Mouse (Mus musculus) forebrain, postnatal 0 days (tissue): ENCODE results near the gene Snai1. TPM values are rescaled to one million over a fixed set of nuclear protein-coding genes. Genes with fewer than 3 reads are reported as not detected.

Source experiments
- ATAC-seq: fragments of 200-750 bp; cut with Nextera tagmentation; 2 replicates; pipeline ENCODE4 v1.8.0; 2017; ENCODE audit warnings: mild to moderate bottlenecking, moderate library complexity
- DNase-seq: peaks from one replicate; pipeline ENCODE4 v3.0.0-alpha.2; 2015
- H3K27ac ChIP-seq: fragments of 300-500 bp; sonication (generic); 2 replicates; pipeline ENCODE4 v1.5.1; 2014; ENCODE audit warnings: low read depth, mild to moderate bottlenecking, antibody characterized with exemption, low read length, moderate library complexity, mixed read lengths
- H3K27me3 ChIP-seq: fragments of 300-500 bp; sonication (generic); 2 replicates; pipeline ENCODE4 v1.6.1; 2014; ENCODE audit warnings: mild to moderate bottlenecking, low read length, mixed read lengths; ENCODE audit not compliant: insufficient read depth
- H3K36me3 ChIP-seq: fragments of 300-500 bp; sonication (generic); 2 replicates; pipeline ENCODE4 v1.6.1; 2014; ENCODE audit warnings: mild to moderate bottlenecking, moderate library complexity; ENCODE audit not compliant: insufficient read depth
- H3K4me1 ChIP-seq: fragments of 300-500 bp; sonication (generic); 2 replicates; pipeline ENCODE4 v1.6.1; 2014; ENCODE audit warnings: antibody characterized with exemption; ENCODE audit not compliant: insufficient read depth
- H3K4me2 ChIP-seq: fragments of 300-500 bp; sonication (generic); 2 replicates; pipeline ENCODE4 v1.6.1; 2014; ENCODE audit warnings: low read depth, mild to moderate bottlenecking, moderate library complexity
- H3K4me3 ChIP-seq: fragments of 300-500 bp; sonication (generic); 2 replicates; pipeline ENCODE4 v1.5.1; 2014; ENCODE audit warnings: low read depth, low read length, mixed read lengths
- H3K9ac ChIP-seq: fragments of 300-500 bp; sonication (generic); 2 replicates; pipeline ENCODE4 v1.6.1; 2014; ENCODE audit warnings: mild to moderate bottlenecking
- H3K9me3 ChIP-seq: fragments of 300-500 bp; sonication (generic); 2 replicates; pipeline ENCODE4 v1.6.1; 2016; ENCODE audit warnings: low read length
- CTCF ChIP-seq: sonication (generic); IDR thresholded peaks from 2 replicates; pipeline ENCODE4 v1.5.1; 2016; ENCODE audit warnings: antibody characterized with exemption, control low read depth, low read depth
- WGBS: fragments of 180-500 bp; shearing (Covaris S2); extraction: QIAGEN DNeasy Blood & Tissue Kit; methylation state at CpG from one replicate; pipeline ENCODE4 v1.1.7; 2014; 5-methylcytosine and 5-hydroxymethylcytosine counted together
- polyA plus RNA-seq: library from polyadenylated mRNA; unstranded; fragments of >200 nt; fragmentation: Nextera tagmentation; extraction: Ambion mirVana; gene quantifications from 2 replicates; pipeline ENCODE4 v1.2.1, GENCODE M21; 2015
- total RNA-seq: library from RNA; depleted of rRNA; stranded (reverse); fragments of >200 nt; gene quantifications from 2 replicates; pipeline ENCODE4 v1.2.3, GENCODE M21; 2014

Snai1 gene
- total and polyA plus RNA-seq, 2 experiments from 2014 or later: 1.4 to 4.4 TPM

DNA sequence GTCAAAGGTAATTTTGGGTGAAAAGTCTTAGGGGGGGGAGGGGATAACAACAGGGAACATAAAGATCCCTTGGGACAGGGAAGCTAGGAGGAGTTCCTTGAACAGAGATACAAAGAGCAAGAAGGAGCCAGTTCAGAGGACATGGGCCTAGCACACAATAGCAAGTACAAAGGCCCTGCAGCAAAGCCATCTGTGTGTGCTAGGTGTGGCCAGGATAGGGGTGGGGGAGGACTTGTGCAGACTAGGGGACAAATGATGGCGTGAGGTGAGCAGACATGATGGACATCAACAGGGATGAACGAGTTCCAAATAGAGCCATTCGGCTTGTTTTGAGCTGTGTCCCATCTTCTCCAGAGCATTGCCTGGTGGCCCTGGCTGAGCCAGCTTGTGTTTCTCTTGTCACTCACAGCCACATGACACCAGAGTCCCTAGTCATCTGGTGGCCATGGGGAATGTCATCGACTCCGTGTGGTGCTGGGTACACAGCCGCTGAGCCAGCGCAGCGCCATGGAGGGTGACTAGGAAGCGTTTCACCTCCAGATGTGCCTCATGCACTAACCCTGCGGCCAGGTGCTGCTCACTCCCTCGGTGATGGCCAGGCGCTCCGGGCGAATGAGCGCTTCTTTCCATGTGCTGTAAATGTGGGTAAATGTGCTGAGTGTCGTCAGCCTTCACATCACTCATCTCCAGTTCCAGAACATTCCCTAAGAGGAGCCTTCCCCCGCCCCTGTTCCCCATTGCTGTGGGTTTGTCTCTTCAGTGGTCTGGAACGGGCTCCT, 33.6 kb downstream of the Snai1 start:
- no peaks in the 10 kb centered on the region for H3K27me3 ChIP-seq
- DNase-seq: no peak
- no peaks in the 10 kb centered on the region for H3K4me1 ChIP-seq
- no peak overlapping the region for H3K4me2 ChIP-seq
- H3K9ac ChIP-seq: no peak overlapping the region
- no peak for ATAC-seq
- no peak overlapping the region for H3K27ac ChIP-seq
- WGBS: 89% methylated on average over 18 of the region's 18 CpGs
- H3K4me3 ChIP-seq: no peak overlapping the region
- H3K9me3 ChIP-seq: no peaks in the 10 kb centered on the region
- TF ChIP-seq CTCF: no peak
- H3K36me3 ChIP-seq: no peaks in the 10 kb centered on the region

- DNase-seq (no peak), ATAC-seq (no peak)
- H3K27ac ChIP-seq: no peak overlapping the region
- TF ChIP-seq CTCF: no peak
- H3K36me3 ChIP-seq: no peaks in the 10 kb centered on the region
- no peaks in the 10 kb centered on the region for H3K9me3 ChIP-seq
- H3K4me1 ChIP-seq: no peaks in the 10 kb centered on the region
- no peak overlapping the region for H3K4me3 ChIP-seq
- H3K27me3 ChIP-seq: no peaks in the 10 kb centered on the region
- no peak overlapping the region for H3K9ac ChIP-seq
- H3K4me2 ChIP-seq: no peak overlapping the region
- WGBS: 56% methylated on average over 9 of the region's 9 CpGs
Measured at GRCm38 (mm10) chr2:167574814-167575213, 36.8 kb downstream of the Snai1 start.

DNA sequence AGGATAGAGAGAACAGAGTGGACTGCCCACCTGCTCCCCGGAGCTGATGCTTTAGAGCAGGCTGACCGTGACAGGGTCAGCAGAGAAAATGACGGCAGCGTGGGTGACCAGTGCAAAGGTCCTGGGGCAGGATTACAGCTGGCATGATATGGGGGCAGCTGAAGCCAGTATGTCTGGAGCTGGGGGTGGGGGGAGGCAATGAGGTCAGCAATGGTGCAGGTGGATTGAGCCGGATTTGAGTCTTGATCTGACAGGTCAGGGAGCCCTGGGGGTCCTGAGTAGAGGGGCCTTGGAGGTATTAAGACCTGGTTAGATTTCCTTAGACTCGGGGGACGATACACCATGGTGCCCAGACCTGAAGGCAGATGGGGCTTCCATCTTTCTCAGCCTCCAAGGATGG, 37.6 kb downstream of the Snai1 start:
- Histone ChIP-seq H3K27me3 (no peaks in the 10 kb centered on the region), H3K36me3 (no peaks in the 10 kb centered on the region), H3K4me1 (no peaks in the 10 kb centered on the region), H3K27ac (no peak overlapping the region), H3K9ac (no peak overlapping the region), H3K4me2 (no peak overlapping the region), H3K9me3 (no peaks in the 10 kb centered on the region), H3K4me3 (no peak overlapping the region)
- no peak for TF ChIP-seq CTCF
- no peak for DNase-seq
- no peak for ATAC-seq
- WGBS: 87% methylated on average over 7 of the region's 7 CpGs

DNA sequence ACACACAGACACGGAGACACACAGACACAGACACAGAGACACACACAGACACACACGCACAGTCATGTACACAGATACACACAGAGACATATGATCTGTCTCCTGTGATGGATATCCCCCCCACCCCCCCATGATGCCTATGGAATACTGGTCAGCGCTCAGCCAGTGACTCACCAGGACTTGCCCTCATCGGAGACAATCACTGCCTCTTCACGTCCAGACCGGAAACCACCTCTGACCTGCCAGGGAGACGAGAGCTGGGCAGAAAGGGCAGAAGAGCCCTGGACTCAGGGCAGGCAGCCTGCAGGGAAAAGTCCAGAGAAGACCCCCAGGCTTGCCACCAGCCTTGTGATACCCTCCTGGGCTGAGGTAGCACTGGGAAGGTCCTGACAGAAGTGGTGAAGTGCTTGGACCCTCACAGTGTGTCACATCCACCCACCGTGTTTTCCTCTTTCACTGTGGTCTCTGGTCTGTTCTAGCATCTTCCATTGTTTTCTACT, 38.2 kb downstream of the Snai1 start:
- H3K27me3 ChIP-seq: no peaks in the 10 kb centered on the region
- H3K27ac ChIP-seq: no peak overlapping the region
- H3K4me1 ChIP-seq: no peaks in the 10 kb centered on the region
- no peak overlapping the region for H3K4me2 ChIP-seq
- DNase-seq (no peak), ATAC-seq (no peak)
- no peaks in the 10 kb centered on the region for H3K9me3 ChIP-seq
- H3K36me3 ChIP-seq: no peaks in the 10 kb centered on the region
- WGBS: 87% methylated on average over 8 of the region's 8 CpGs
- no peak overlapping the region for H3K9ac ChIP-seq
- no peak overlapping the region for H3K4me3 ChIP-seq
- no peak for TF ChIP-seq CTCF

DNA sequence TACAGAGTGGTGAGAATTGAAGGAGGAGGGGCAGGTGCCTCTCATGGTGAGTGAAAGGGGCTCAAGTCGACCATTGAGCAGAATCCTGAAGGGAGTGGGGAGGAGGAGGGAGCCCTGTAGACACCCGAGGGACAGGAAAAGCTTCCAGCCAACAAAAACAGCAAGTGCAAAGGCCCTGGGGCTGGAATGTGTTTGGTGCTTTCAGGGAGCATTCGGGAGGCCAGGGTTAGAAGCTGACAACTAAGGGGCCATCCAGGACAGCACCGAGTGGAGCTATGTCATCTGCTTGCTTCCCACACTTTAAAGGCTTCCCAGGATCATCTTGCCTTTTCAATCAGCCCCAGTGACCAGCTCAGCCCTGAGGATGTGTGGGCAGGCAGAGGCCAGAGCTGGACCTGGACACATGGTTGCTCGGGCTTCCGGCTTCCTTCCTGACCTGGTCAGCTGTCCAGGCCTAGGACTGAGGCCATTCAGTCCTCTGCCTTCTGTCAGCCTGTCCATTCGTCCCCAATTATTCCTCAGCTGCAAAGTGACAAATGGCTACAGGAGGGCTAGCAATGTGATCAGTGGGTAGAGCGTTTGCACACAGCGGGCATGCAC, 39.3 kb downstream of the Snai1 start:
- ATAC-seq: no peak
- Histone ChIP-seq H3K9me3 (no peaks in the 10 kb centered on the region), H3K27me3 (no peaks in the 10 kb centered on the region), H3K4me2 (no peak overlapping the region), H3K4me1 (no peaks in the 10 kb centered on the region), H3K9ac (no peak overlapping the region), H3K4me3 (no peak overlapping the region), H3K27ac (no peak overlapping the region), H3K36me3 (no peaks in the 10 kb centered on the region)
- TF ChIP-seq CTCF: no peak
- 68% methylated on average over 9 of the region's 9 CpGs for WGBS
- DNase-seq: no peak

- no peak overlapping the region for H3K4me2 ChIP-seq
- no peak for ATAC-seq
- H3K4me3 ChIP-seq: no peak overlapping the region
- no peak for TF ChIP-seq CTCF
- no peak overlapping the region for H3K9ac ChIP-seq
- no peaks in the 10 kb centered on the region for H3K9me3 ChIP-seq
- H3K27me3 ChIP-seq: no peaks in the 10 kb centered on the region
- no peaks in the 10 kb centered on the region for H3K36me3 ChIP-seq
- 37% methylated on average over 5 of the region's 5 CpGs for WGBS
- no peaks in the 10 kb centered on the region for H3K4me1 ChIP-seq
- DNase-seq: no peak
- H3K27ac ChIP-seq: no peak overlapping the region
Measured at GRCm38 (mm10) chr2:167578521-167578920, 40.5 kb downstream of the Snai1 start.
